Mouse (Mus musculus): ENCODE measurements around the gene Cacna1i. TPM values are rescaled to one million over a fixed set of nuclear protein-coding genes. Genes with fewer than 3 reads are reported as not detected.

Cacna1i gene
- polyA plus RNA-seq, 1 experiment from 2014 or later: not detected

- no peak overlapping the region for H3K9ac ChIP-seq (ENCODE audit: low read length)
- no peak overlapping the region for H3K4me2 ChIP-seq (ENCODE audit: low read depth, low read length)
- H3K4me1 ChIP-seq (ENCODE audit: control insufficient read depth, insufficient read depth, low read length): no peaks in the 10 kb centered on the region
- 80% methylated on average over 5 of the region's 5 CpGs for WGBS
- no peak overlapping the region for H3K4me3 ChIP-seq (replicated peaks; ENCODE audit: low read length)
- H3K27ac ChIP-seq (ENCODE audit: low read length): no peak overlapping the region
- no peaks in the 10 kb centered on the region for H3K9me3 ChIP-seq (replicated peaks; ENCODE audit: control insufficient read depth, low read length)
- H3K27me3 ChIP-seq (ENCODE audit: control insufficient read depth, insufficient read depth, low read length): no peaks in the 10 kb centered on the region
- H3K36me3 ChIP-seq (ENCODE audit: control insufficient read depth, insufficient read depth, low read length): no peaks in the 10 kb centered on the region
- ATAC-seq (ENCODE audit: insufficient read depth, low FRiP score): no peak
Measured at GRCm38 (mm10) chr15:80436961-80437360, 149.9 kb downstream of the Cacna1i start.

- Histone ChIP-seq H3K4me1 (ENCODE audit: control insufficient read depth, insufficient read depth, low read length) (no peaks in the 10 kb centered on the region), H3K4me3 (replicated peaks; ENCODE audit: low read length) (no peak overlapping the region), H3K9ac (ENCODE audit: low read length) (no peak overlapping the region), H3K36me3 (ENCODE audit: control insufficient read depth, insufficient read depth, low read length) (no peaks in the 10 kb centered on the region), H3K27me3 (ENCODE audit: control insufficient read depth, insufficient read depth, low read length) (no peaks in the 10 kb centered on the region), H3K4me2 (ENCODE audit: low read depth, low read length) (no peak overlapping the region), H3K9me3 (replicated peaks; ENCODE audit: control insufficient read depth, low read length) (no peaks in the 10 kb centered on the region), H3K27ac (ENCODE audit: low read length) (no peak overlapping the region)
- 80% methylated on average over 9 of the region's 9 CpGs for WGBS
- ATAC-seq (ENCODE audit: insufficient read depth, low FRiP score): no peak
Measured at GRCm38 (mm10) chr15:80437996-80438395, 151.0 kb downstream of the Cacna1i start.

- no peak overlapping the region for H3K4me3 ChIP-seq (replicated peaks; ENCODE audit: low read length)
- no peak for ATAC-seq (ENCODE audit: insufficient read depth, low FRiP score)
- H3K27ac ChIP-seq (ENCODE audit: low read length): no peak overlapping the region
- no peak overlapping the region for H3K9ac ChIP-seq (ENCODE audit: low read length)
- no peaks in the 10 kb centered on the region for H3K36me3 ChIP-seq (ENCODE audit: control insufficient read depth, insufficient read depth, low read length)
- no peaks in the 10 kb centered on the region for H3K27me3 ChIP-seq (ENCODE audit: control insufficient read depth, insufficient read depth, low read length)
- H3K9me3 ChIP-seq (replicated peaks; ENCODE audit: control insufficient read depth, low read length): no peaks in the 10 kb centered on the region
- H3K4me1 ChIP-seq (ENCODE audit: control insufficient read depth, insufficient read depth, low read length): no peaks in the 10 kb centered on the region
- no peak overlapping the region for H3K4me2 ChIP-seq (ENCODE audit: low read depth, low read length)
- 81% methylated on average over 9 of the region's 9 CpGs for WGBS
Measured at GRCm38 (mm10) chr15:80438423-80438822, 151.4 kb downstream of the Cacna1i start.

- Histone ChIP-seq H3K27ac (ENCODE audit: low read length) (no peak overlapping the region), H3K36me3 (ENCODE audit: control insufficient read depth, insufficient read depth, low read length) (no peaks in the 10 kb centered on the region), H3K4me2 (ENCODE audit: low read depth, low read length) (no peak overlapping the region), H3K4me3 (replicated peaks; ENCODE audit: low read length) (no peak overlapping the region), H3K9me3 (replicated peaks; ENCODE audit: control insufficient read depth, low read length) (no peaks in the 10 kb centered on the region), H3K4me1 (ENCODE audit: control insufficient read depth, insufficient read depth, low read length) (no peaks in the 10 kb centered on the region), H3K27me3 (ENCODE audit: control insufficient read depth, insufficient read depth, low read length) (no peaks in the 10 kb centered on the region), H3K9ac (ENCODE audit: low read length) (no peak overlapping the region)
- 67% methylated on average over 6 of the region's 6 CpGs for WGBS
- no peak for ATAC-seq (ENCODE audit: insufficient read depth, low FRiP score)
Measured at GRCm38 (mm10) chr15:80440195-80440594, 153.2 kb downstream of the Cacna1i start.

GRCm38 (mm10) chr15:80445956-80446687 is 159.1 kb downstream of the Cacna1i start:
- WGBS: 54% methylated on average over 15 of the region's 15 CpGs
- no peak overlapping the region for H3K27ac ChIP-seq (ENCODE audit: low read length)
- H3K27me3 ChIP-seq (ENCODE audit: control insufficient read depth, insufficient read depth, low read length): no peaks in the 10 kb centered on the region
- H3K9ac ChIP-seq (ENCODE audit: low read length): no peak overlapping the region
- H3K4me3 ChIP-seq (replicated peaks; ENCODE audit: low read length): no peak overlapping the region
- no peaks in the 10 kb centered on the region for H3K9me3 ChIP-seq (replicated peaks; ENCODE audit: control insufficient read depth, low read length)
- H3K4me1 ChIP-seq (ENCODE audit: control insufficient read depth, insufficient read depth, low read length): no peaks in the 10 kb centered on the region
- no peak for ATAC-seq (ENCODE audit: insufficient read depth, low FRiP score)
- no peaks in the 10 kb centered on the region for H3K36me3 ChIP-seq (ENCODE audit: control insufficient read depth, insufficient read depth, low read length)
- no peak overlapping the region for H3K4me2 ChIP-seq (ENCODE audit: low read depth, low read length)

Other genes with a start within 250 kb of the Cacna1i start
- gene Syngr1, start 195.9 kb upstream of the Cacna1i start, polyA plus RNA-seq (2015; fragmentation: Nextera tagmentation; extraction: Ambion mirVana): 43.1 and 55.2 TPM in 2 replicates
- gene Rpl3, start 195.4 kb upstream of the Cacna1i start, polyA plus RNA-seq (2015; fragmentation: Nextera tagmentation; extraction: Ambion mirVana): 835 and 1,068 TPM in 2 replicates
- gene Tab1, start 154.1 kb upstream of the Cacna1i start, polyA plus RNA-seq (2015; fragmentation: Nextera tagmentation; extraction: Ambion mirVana): 29.3 and 35.6 TPM in 2 replicates
- 8.7 and 10.5 TPM in 2 replicates for gene Mgat3, start 113.5 kb upstream of the Cacna1i start, polyA plus RNA-seq (2015; fragmentation: Nextera tagmentation; extraction: Ambion mirVana)
- 29.3 and 30.4 TPM in 2 replicates for gene Mief1, start 53.2 kb upstream of the Cacna1i start, polyA plus RNA-seq (2015; fragmentation: Nextera tagmentation; extraction: Ambion mirVana)
- 1.2 TPM in 1 of 2 replicates, not detected in the other for gene AC140267.1, start 51.4 kb upstream of the Cacna1i start, polyA plus RNA-seq (2015; fragmentation: Nextera tagmentation; extraction: Ambion mirVana)
- 134 and 150 TPM in 2 replicates for gene Atf4, start 32.1 kb upstream of the Cacna1i start, polyA plus RNA-seq (2015; fragmentation: Nextera tagmentation; extraction: Ambion mirVana)
- gene Rps19bp1, start 22.9 kb upstream of the Cacna1i start, polyA plus RNA-seq (2015; fragmentation: Nextera tagmentation; extraction: Ambion mirVana): 37.7 and 51.1 TPM in 2 replicates

All from stomach, embryonic 16.5 days (tissue).